Mouse (Mus musculus) heart, adult 2 months (tissue): Measurements from ENCODE around the gene Mettl1.

Experiments
- CTCF ChIP-seq: fragments of 200-600 bp; IDR thresholded peaks from 2 replicates; pipeline ENCODE4 v1.8.1; 2022; ENCODE audit warnings: antibody characterized with exemption, mild to moderate bottlenecking, moderate library complexity
- EP300 ChIP-seq: fragments of 200-500 bp; IDR thresholded peaks from 2 replicates; pipeline ENCODE4 v1.6.1; 2011; ENCODE audit warnings: low read depth, low read length, control low read depth; ENCODE audit not compliant: insufficient read depth
- POLR2A ChIP-seq: fragments of 200-500 bp; IDR thresholded peaks from 2 replicates; pipeline ENCODE4 v1.6.1; 2011; ENCODE audit warnings: mild to moderate bottlenecking, low read depth, low read length, control low read depth; ENCODE audit not compliant: insufficient read depth

- no peak for TF ChIP-seq POLR2A
- no peak for TF ChIP-seq CTCF
- no peak for TF ChIP-seq EP300
These were observed 17.5 kb downstream of the Mettl1 start for GRCm38 (mm10) chr10:127058708-127059107.
